ENCODE assay signal across 24 mouse cellular contexts in the genomic region with DNA sequence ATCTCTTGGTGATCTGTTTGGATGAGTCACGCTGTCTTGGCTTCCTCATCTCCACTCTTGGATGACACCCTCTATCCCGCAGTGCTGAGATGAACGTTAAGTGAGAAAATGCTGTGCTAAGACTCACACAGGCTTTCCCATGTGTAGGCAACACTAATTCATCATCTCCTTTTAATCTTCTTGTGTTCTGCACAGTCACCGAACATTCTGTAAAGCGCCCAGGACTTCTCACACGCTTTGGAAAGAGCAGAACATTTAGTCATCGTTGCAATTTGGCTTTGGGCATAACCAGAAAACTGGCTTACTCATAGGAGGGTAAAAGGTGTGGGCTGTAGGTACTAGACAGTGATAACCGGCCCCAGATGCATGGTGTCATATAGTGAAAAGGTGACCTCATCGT.
DNase-seq lines count a peak whose midpoint lies in the region; ATAC-seq lines count a peak whose summit lies in the region.
"Had no signal": no experiment of that assay in that cellular context is flagged by ENCODE, and none has a peak within 500 bp of the region (broad histone marks: within the 10 kb centered on the region; RNA-seq: fewer than 3 reads in every experiment).

No protein-coding gene starts in this region.

- no peaks in the 10 kb centered on the region for H3K36me3 ChIP-seq in hindbrain, embryonic 14.5 days (replicated peaks; ENCODE audit: control insufficient read depth, insufficient read depth)
- H3K36me3 ChIP-seq in forebrain, embryonic 12.5 days (replicated peaks), result no peaks in the 10 kb centered on the region
- H3K36me3 ChIP-seq: forebrain, embryonic 15.5 days; hindbrain, embryonic 12.5 days; limb, embryonic 15.5 days; liver, embryonic 15.5 days; neural tube, embryonic 13.5 days had no signal

- WGBS in hindbrain, embryonic 14.5 days, result 92% methylated on average over 9 of the region's 9 CpGs
- 91% methylated on average over 9 of the region's 9 CpGs for WGBS in forebrain, embryonic 12.5 days

- no peak overlapping the region for H3K4me3 ChIP-seq in hindbrain, embryonic 14.5 days (replicated peaks; ENCODE audit: low read length)
- H3K4me3 ChIP-seq in forebrain, embryonic 12.5 days (replicated peaks), result no peak overlapping the region
- H3K4me3 ChIP-seq: forebrain, embryonic 15.5 days; hindbrain, embryonic 12.5 days; limb, embryonic 15.5 days; liver, embryonic 15.5 days; neural tube, embryonic 13.5 days had no signal

- DNase-seq in layer of hippocampus, adult 11-12 months (ENCODE audit: low spot score), result peak; percentile 10
- no peak for DNase-seq in layer of hippocampus, postnatal 25 days (ENCODE audit: extremely low spot score in 1 of 2, low spot score in 1 of 2)
- peak; percentile 44 for DNase-seq in right cerebral cortex, postnatal 25 days
- DNase-seq in right cerebral cortex, postnatal 14 days, result no peak
- DNase-seq in left cerebral cortex, adult 9 months (ENCODE audit: low spot score in 2 of 2), result peak; percentile 65
- DNase-seq in adrenal gland, adult 2 months, result no peak
- no peak for DNase-seq in hindbrain, embryonic 14.5 days (ENCODE audit: low spot score)
- DNase-seq: adrenal gland, adult 8-10 months; cerebellum, adult 18-20 months; embryo, embryonic 11 days; kidney, adult 8-10 months; kidney, postnatal 10 days; lung, postnatal 4 days; midbrain, embryonic 14.5 days; retina, postnatal 1 day; thymus, postnatal 25 days had no signal

- no peaks in the 10 kb centered on the region for H3K4me1 ChIP-seq in hindbrain, embryonic 14.5 days (replicated peaks; ENCODE audit: control insufficient read depth, insufficient read depth, low read length)
- no peaks in the 10 kb centered on the region for H3K4me1 ChIP-seq in forebrain, embryonic 12.5 days
- H3K4me1 ChIP-seq: forebrain, embryonic 15.5 days; hindbrain, embryonic 12.5 days; limb, embryonic 15.5 days; liver, embryonic 15.5 days; neural tube, embryonic 13.5 days had no signal

- no peak overlapping the region for H3K4me2 ChIP-seq in hindbrain, embryonic 14.5 days (replicated peaks)
- H3K4me2 ChIP-seq in forebrain, embryonic 12.5 days, result no peak overlapping the region
- H3K4me2 ChIP-seq: forebrain, embryonic 15.5 days; hindbrain, embryonic 12.5 days; limb, embryonic 15.5 days; liver, embryonic 15.5 days; neural tube, embryonic 13.5 days had no signal

- H3K27ac ChIP-seq in hindbrain, embryonic 14.5 days, result no peak overlapping the region
- H3K27ac ChIP-seq in forebrain, embryonic 12.5 days, result no peak overlapping the region
- H3K27ac ChIP-seq: forebrain, embryonic 15.5 days; hindbrain, embryonic 12.5 days; limb, embryonic 15.5 days; liver, embryonic 15.5 days; neural tube, embryonic 13.5 days had no signal

- no peaks in the 10 kb centered on the region for H3K27me3 ChIP-seq in hindbrain, embryonic 14.5 days (ENCODE audit: control insufficient read depth, insufficient read depth, low read length)
- no peaks in the 10 kb centered on the region for H3K27me3 ChIP-seq in forebrain, embryonic 12.5 days
- H3K27me3 ChIP-seq: forebrain, embryonic 15.5 days; hindbrain, embryonic 12.5 days; limb, embryonic 15.5 days; liver, embryonic 15.5 days; neural tube, embryonic 13.5 days had no signal

- no peak overlapping the region for H3K9ac ChIP-seq in hindbrain, embryonic 14.5 days
- H3K9ac ChIP-seq in forebrain, embryonic 12.5 days, result no peak overlapping the region
- H3K9ac ChIP-seq: forebrain, embryonic 15.5 days; hindbrain, embryonic 12.5 days; limb, embryonic 15.5 days; liver, embryonic 15.5 days; neural tube, embryonic 13.5 days had no signal

- ATAC-seq in hindbrain, embryonic 14.5 days (ENCODE audit: low FRiP score), result no peak
- no peak for ATAC-seq in forebrain, embryonic 12.5 days (ENCODE audit: low FRiP score)
- ATAC-seq: CD4-positive, CD25-positive, alpha-beta regulatory T cell, adult 4 months; forebrain, embryonic 15.5 days; inflammation-experienced regulatory T-cells, adult 6 months had no signal

- no peaks in the 10 kb centered on the region for H3K9me3 ChIP-seq in hindbrain, embryonic 14.5 days (ENCODE audit: control insufficient read depth, low read length)
- no peaks in the 10 kb centered on the region for H3K9me3 ChIP-seq in forebrain, embryonic 12.5 days
- H3K9me3 ChIP-seq: forebrain, embryonic 15.5 days; hindbrain, embryonic 12.5 days; limb, embryonic 15.5 days; liver, embryonic 15.5 days; neural tube, embryonic 13.5 days had no signal

Comparison
In these comparisons a context has a peak if more than half of its experiments do, and no peak if none do; other contexts are left out.
1. DNase-seq: peak in layer of hippocampus, adult 11-12 months (single experiment), right cerebral cortex, postnatal 25 days (single experiment) and left cerebral cortex, adult 9 months (2 of 2); none in layer of hippocampus, postnatal 25 days (0 of 2), right cerebral cortex, postnatal 14 days (single experiment), adrenal gland, adult 2 months (single experiment) and hindbrain, embryonic 14.5 days (single experiment).